Mouse (Mus musculus): ENCODE results near the gene Rpl10.

The Rpl10 gene

DNA sequence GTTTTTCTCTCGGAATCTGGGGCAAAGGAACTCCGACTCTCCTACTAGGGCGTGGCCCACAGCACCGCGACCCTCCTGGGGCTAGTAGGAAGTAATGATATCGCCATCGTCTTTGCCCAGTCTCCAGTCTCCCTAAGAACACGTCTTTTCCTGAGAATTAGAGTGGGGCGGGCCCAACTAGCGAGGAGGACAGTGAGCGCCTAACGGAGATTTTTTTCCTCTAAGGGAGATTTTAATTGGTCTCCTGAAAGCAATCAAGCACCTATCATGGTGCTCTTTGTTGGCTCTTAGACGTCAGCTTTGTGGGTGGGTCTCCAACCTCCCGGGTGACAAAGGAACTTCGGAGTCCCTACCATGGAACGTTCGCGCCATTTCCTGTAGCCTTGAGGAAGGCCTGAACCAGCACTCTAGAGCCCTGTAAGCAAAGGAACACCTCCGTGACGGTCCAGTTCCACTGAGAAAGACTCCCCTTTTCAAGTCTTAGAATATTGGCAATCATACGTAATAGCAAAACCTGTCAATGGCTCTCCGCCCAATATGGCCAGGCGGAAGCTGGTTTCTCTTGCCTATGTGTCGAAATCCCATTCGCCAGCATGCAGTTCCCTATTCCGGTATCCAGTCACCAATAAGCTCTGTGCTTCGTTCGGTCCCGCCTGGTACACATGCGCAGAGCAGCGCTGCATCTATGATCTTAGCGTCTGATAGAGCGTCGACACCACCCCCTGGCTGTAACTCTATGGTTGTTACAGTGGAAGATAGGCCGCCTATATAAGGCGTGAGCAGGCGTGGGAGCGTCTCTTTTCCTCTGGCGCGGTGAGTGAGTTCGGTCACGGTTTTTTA lies at the start of gene Rpl10:
Gene Rpl10, plus strand, starts transcription at position 751 of the 840 bp plus-strand sequence.
- peak; percentile 60 for DNase-seq (ENCODE audit: low spot score)

DNA sequence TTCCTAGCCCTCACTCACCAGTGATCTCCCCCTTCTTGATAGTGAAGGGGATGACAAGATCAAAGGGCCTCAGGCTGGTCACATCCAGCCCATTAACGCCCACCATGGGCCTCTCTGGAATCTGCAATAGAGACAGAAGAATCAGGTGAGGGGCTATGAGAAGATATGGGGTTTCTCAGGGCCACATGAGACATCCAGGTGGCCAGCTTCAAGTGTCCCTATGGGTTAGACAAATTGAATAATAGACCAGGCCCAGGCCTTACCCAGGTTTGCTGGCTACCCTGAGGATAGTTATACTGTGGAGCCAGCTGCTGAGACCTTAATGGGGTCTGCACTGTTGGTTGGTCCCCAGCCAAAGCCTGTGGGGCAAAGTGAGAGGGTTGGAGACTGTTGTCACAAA lies 40.6 kb upstream of the Rpl10 start:
- DNase-seq (ENCODE audit: low spot score) = no peak

DNA sequence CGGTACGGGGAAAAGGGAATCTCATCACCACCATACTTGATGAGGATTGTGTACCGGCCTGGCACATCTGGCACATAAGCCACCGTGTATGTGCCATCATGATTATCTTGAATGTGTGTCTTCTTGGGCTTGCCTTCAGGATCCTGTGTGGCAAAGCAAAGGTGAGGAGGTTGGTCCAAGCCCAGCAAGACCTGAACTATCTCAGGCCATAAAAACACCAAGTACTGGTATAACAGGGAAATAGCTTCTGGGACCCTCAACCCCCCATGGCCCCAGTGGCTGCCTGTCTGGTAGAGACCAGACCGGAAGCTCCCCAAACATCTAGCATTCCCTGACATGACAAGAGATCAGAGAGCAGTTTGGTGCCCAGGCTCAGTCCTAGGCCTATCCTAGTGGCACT lies 37.4 kb upstream of the Rpl10 start:
- DNase-seq (ENCODE audit: low spot score) = no peak

DNA sequence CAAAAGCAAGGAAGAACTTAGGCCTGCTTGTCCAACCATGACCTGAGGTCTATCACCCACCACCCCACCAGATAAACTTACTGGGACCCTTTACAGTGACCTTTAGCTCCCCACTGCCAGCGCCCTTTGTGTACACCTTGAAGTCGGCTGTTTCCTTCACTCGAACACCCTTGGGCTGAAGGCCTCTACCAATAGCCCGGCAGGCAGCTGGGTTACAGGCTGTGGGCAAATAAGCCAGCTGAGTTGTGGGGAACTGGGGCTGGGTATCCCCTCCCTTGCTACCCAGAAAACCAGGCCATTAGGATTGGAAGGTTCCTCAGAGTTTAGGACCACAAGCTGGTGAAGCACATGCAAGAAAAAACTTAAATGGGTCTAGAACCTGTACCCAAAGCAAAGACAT lies 30.3 kb upstream of the Rpl10 start:
- no peak for DNase-seq (ENCODE audit: low spot score)

DNA sequence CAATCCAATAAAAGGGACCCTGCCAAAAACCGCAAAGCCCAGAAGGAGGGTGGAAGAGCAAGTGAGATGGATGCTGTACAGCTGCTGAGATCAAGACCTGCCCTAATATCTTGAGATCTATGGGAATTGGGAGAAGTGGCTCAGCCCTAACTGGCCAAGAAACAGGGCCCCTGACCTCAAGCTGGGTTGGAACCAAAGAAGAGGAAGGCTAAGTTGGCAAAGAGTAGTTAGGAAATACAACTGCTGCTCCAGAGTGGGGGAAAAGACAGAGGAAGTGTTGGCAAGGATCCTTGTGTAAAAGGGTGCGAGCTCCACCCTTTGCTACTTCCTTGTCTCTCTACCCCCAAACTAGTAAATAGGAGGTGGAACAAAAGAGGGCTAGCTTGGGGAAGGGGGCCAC lies 27.2 kb upstream of the Rpl10 start:
- DNase-seq (ENCODE audit: low spot score) = no peak

DNA sequence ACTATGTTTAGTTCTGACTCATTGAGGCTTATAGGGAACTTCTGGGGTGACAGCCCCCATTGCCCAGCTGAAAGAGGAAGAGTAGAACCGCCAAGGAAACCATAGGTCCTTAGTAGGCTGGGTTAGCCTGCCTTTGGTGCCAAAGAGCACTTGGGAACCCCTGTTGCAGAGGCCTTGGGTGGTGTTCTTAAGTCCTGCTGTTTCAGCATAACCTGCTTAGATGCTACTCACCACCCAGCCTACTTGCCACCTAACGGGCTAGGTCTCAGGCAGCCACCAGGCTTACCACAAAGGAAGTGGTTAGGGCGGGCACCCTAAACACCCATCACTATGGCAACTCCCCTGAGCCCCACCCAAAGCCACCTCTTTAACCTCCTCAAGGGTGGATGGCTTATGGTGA lies 26.8 kb upstream of the Rpl10 start:
- no peak for DNase-seq (ENCODE audit: low spot score)

DNA sequence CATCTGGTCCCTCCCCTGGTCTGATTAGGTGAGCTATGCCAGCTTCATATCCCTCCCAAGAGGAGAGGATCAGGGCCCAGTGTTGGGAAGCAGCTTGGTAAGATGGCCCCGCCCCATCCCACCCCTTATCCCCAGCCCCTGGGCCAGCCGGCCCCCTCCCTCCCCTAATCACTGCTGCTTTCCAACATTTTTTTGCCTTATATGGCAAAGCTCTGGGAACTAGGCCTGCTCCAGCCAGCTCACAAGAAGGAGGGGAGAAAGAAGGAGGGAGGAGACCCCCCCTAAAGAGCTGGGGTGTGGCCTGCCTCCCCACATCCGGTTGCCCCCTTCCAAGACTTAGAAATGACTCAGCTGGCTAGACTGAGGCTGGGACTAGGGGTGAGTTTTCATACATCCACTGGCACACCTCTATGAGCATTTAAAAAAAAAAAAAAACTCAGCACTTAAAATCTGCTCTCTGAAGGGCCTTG lies 26.0 kb upstream of the Rpl10 start:
- no peak for DNase-seq (ENCODE audit: low spot score)

DNA sequence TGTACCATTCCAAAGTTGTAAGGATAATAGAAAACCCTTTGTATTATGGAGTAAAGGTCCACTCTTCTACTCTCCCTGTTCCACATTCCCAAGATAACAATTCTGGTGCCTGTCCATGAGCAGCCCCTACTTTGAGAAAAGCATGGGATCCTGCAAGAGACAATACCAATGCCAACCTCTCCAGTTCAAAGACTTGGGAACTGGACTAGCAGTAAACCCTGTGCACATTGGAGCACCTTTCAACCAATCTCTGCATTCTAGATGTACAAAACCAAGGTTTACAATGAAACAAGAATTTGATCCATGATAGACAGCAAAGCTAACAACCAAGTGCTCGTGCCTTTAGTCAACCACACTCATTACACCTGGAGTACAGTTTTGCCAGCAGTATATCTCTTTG lies 25.5 kb upstream of the Rpl10 start:
- DNase-seq (ENCODE audit: low spot score) = no peak

DNA sequence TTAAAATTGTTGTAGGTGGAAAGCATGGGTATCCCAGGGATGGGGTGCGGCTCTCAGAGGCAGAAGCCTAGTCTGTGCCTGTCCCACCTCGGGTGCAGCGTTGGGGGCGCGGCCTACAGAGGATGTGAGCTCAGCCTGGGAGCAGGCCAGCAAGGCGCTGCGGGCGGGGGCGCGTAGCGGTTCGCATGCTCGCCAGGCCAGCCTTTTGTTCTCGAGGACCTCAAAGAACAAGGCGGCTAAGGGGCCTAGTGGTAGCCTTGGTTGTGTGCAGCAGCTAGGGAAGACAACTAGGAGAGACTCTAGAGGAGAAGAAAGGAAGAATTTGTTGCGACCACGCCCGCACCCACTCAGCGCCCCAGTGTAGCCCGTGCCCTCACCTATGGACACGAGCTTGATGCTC lies 24.9 kb upstream of the Rpl10 start:
- peak; percentile 57 for DNase-seq (ENCODE audit: low spot score)

DNA sequence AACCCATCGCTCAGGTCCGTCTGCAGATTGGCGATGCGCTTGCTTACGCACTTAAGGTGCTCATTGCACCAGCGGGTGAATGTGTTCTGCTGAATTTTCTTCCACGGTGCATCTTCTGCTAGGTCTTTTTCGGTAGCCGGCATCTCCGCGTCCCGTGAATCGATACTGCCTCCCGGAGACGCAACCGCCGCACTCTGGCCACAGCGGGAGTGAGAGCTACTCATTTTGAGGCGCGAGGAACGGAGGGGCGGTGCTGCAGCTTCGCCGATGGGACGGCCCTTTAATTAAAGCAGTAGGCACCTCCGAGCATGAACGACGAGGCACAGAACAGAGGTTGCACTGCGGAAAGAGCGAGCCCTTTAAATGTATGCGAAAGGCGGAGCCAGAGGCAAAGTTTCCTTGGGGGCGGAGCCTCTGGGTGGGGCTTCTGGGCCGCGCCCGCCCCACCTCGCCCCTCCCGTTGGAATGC lies 24.4 kb upstream of the Rpl10 start:
- DNase-seq (ENCODE audit: low spot score) = peak; percentile 63

DNA sequence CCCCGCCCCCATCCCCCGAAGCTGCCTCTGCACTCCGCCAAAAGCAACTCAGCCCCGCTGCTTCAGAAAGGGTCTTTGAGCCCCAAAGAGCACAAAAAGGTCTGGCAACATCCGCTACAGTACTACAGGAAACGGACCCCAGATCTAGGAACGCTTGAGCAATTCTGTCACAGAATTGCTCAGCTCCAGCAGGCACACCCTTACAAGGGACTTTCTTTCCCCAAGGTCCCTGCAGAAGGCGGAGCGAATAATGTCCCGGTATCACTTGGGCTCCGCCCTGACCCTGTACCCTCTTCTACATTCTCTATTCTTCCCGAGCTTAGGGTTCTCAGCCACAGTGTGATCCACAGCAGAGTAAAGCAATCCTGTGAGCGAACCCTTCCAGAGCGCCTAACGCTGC lies 23.9 kb upstream of the Rpl10 start:
- DNase-seq (ENCODE audit: low spot score) = no peak

DNA sequence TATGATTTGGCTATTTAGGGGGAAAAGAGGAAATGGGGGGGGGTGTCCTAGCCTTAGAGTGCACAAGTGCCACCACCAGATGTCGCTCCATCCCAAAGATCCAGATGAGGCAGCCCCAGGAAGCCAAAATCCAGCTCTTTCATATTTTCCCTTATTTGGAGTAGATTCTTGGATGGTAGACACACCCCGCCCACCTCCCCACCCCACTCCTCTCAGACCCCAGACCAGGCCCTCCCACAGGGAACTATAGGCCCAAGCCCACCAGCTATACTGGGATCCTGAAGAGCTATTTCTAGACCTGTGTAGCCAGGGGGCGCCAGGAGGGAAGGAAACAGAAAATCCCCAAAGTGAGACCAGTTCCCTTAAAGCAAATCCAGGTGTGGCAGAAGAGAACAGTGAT lies 22.0 kb upstream of the Rpl10 start:
- no peak for DNase-seq (ENCODE audit: low spot score)

DNA sequence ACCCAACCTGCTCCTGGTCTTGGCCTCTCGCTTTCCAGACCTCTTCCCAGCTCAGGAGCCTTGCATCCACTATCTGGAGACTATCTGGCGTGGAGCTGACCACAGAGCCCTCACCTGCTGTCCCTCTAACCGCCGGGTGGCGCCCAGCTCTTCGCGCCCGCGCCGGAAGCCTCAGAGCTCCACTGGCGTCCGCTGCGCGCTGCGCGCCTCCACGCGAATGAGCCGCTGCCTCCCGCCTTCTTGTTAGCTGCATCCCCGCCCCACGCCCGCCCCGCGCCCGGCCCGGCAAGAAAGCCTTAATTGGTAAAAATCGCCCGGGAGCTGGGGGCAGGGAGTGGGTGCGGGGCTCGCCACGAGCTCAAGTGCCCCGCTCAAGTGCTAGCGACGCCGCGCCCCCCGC lies 21.0 kb upstream of the Rpl10 start, which contains the start of gene Flna:
Gene Flna, minus strand, starts transcription at position 206 of the 400 bp plus-strand sequence.
- no peak for DNase-seq (ENCODE audit: low spot score)

DNA sequence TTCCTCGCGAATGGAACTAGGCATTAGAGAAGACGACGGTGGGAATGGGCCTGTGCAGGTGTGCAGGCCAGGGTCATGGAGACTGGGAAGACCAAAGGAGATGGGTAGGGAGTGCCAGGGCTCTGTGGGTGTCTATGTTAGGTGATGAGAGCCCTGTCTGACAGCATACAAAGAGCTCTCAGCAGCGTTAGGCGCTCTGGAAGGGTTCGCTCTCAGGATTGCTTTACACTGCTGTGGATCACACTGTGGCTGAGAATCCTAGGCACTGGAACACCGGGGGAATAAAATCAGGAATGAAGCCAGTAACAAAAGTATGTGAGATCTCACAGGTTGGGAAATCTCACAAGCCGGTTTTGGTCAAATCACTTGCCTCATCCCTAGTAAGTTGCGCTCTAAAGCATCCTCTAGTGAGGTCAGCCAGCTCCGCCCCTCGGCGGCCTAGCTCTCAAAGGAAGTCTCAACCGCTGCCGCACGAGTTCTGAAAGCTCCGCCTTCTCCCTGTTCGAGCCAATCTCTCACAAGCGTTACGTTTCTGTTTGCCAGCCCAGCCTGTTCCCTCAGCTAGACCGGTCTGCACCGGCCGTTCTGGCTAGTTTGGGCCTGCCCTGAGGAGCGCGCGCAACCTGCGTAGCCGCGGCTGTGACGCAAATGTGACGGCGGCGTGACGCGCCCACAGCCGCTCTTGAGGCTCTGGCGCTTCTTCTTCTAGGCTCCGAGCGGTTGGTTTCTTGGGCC lies 16.3 kb upstream of the Rpl10 start, which contains the start of gene Emd:
Gene Emd, plus strand, starts transcription at position 535 of the 735 bp plus-strand sequence.
- peak; percentile 56 for DNase-seq (ENCODE audit: low spot score)

DNA sequence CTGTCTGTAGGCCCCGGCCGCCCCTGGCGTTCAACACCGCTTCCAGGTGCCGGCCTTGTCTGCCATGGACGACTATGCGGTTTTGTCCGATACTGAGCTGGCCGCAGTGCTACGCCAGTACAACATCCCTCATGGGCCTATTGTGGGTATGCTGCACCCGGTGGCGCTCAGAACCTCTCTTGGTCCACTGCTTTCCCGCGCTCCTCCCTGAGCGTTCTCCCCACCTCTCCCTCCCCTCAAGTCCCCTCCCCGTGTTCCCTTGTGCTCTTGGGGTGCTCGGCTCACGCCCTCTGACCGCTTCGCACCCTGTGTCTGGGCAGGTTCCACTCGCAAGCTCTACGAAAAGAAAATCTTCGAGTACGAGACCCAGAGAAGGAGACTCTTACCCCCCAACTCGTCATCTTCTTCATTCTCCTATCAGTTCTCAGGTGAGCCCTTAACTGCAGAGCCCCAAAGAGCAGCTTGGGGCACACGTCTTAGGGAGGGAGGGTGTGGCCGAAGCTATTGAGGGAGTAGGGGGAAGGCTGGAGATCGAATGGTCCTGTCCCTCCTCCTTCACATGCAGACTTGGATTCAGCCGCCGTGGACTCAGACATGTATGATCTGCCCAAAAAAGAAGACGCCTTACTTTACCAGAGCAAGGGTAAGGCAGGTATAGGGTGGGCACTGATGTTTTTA lies 15.6 kb upstream of the Rpl10 start:
- DNase-seq (ENCODE audit: low spot score) = no peak

DNA sequence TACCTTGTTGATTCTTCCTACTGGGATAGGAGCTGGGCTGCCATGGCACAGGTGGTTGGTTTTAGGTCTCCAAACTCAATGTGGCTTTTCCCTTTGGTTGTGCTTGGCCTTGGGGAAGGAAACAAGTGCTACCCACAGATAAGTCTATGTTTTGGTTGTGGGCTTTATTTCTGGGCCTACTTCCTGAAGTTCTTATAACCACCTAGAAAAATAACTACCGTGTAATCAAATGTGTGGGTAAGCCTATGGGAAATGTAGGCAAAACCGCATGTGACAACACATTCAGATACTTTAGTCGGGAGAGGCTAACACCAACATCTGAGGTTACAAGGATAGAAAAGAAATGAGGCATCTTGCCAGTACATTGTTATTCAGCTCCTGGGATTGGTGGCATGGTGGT lies 12.9 kb upstream of the Rpl10 start:
- no peak for DNase-seq (ENCODE audit: low spot score)

DNA sequence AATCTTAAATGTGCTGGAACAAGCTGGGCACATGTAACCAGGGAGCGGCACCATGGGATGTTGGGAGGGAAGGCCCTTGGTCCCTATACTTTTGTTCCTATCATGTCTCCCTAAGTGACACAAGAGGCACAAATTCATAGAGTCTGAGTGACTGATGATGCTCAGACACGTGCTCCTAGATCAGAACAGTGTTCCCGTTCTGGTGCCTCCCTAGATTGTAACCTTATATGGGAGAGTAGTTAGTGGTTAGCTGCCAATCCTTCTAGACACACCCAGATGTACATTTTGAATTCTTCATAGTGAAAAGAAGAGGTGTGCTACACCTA lies 913 bp upstream of the Rpl10 start:
- no peak for DNase-seq (ENCODE audit: low spot score)

DNA sequence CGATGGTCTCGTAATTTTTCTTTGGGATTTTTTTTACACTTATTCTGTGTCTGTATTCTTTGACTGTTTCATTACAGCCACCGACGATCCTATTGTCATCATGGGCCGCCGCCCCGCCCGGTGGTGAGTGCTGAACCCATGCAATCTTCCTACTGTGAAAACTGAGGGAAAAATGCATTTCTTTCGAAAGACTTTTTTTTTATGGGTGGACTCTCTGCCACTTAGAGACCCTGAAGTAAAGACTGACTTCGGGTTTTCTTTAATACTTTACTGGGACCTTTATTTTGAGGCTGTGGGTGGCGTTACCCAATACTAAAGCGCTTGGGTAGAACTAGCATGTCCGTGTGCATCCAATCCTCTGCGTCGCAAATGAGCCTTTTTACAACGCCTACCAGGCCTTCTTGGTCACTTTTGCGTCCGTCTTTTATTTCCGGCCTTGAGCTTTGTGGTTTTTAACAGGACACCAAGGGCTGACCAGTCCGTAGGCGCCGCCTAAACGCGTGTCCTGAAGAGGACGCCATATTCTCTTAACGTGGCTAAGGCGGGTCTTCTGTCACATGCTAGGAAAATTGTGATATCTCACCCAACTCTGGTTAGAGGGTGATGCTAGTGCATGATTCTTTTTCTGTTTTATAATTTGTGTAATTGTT lies 415 bp downstream of the Rpl10 start:
- DNase-seq (ENCODE audit: low spot score) = no peak

DNA sequence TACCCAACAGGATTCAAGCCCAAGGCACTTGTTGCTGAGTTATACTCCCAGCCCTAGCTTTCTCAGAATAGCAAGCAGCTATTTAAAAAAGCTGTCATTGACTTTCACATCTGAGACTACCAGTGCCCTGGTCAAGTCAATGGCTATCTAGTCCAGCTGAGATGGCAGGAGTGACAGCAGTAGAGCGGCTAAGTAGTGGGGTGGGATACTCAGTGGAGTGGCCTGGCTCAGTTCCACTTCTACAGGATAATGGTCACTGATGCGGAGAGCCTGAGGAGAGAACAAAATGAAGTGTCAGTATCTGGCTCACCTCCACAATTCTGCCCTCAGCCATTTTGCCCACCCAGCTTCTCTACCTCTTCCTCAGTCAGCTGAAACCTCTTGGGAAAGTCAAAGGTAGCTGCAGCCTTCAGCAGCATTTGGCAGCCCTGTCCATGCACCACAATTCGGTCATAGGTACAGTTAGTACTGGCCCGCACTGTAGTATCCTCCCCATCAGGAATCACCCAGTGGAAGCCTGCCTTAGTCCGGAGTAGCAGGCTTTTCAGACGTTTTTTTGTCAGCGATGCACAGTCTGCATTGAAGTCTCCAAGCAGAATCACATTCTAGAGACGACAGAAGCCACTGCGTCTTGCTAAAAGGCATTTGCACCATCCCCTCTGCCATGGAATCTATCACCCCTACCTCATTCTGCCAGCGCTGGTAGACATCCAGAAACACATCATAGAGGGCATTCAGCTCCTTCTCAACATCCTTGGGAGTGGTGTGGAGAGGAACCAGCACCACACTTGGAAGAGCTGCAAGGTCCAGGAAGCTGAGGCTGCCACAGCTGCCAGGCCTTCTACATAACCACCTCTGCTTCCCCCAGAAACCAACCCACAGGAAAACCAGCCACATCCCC lies 3.1 kb downstream of the Rpl10 start:
- no peak for DNase-seq (ENCODE audit: low spot score)

DNA sequence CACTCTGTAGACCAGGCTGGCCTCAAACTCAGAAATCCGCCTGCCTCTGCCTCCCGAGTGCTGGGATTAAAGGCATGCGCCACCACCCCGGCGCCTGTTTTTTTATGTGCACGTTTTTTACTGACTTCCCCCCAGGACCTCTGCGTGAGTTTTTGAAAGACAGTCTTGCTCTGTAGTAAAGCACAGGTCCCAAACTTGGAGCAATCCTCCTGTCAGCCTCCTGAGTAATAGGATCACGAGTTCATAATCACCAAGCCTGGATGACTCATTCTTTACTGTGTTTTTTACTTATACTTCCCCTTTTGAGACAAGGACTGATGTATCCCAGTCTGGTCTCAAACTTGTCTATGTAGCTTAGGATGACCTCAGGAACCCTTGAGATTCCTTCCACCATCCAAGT lies 7.3 kb downstream of the Rpl10 start:
- no peak for DNase-seq (ENCODE audit: low spot score)
